Mouse (Mus musculus) heart, postnatal 36 days (tissue): ENCODE results near the gene Ddias. TPM values are rescaled to one million over a fixed set of nuclear protein-coding genes. Genes with fewer than 3 reads are reported as not detected.

ENCODE experiments used
- total RNA-seq, 2 experiments: library from RNA; stranded (reverse); gene quantifications; 2 replicates each; pipeline ENCODE4 v1.2.3; 2021

The Ddias gene
- total RNA-seq, 2 experiments from 2014 or later: 0.46 to 1.1 TPM

Other genes starting within 250 kb of the Ddias start
- 1 to 10 TPM in 1 of 2 experiments, under 1 TPM in 1; 0.89 to 1.2 TPM for gene Ankrd42, start 237.1 kb downstream of the Ddias start, total RNA-seq
- 10 to 100 TPM; 21.2 to 28.8 TPM for gene Pcf11, start 204.3 kb downstream of the Ddias start, total RNA-seq
- gene Rab30, start 132.6 kb downstream of the Ddias start, total RNA-seq: 10 to 100 TPM in 1 of 2 experiments, 1 to 10 TPM in 1; 8.8 to 24.1 TPM
- gene Prcp, start 223 bp upstream of the Ddias start, total RNA-seq: 10 to 100 TPM; 13.6 to 19.3 TPM
- gene Fam181b, start 205.6 kb upstream of the Ddias start, total RNA-seq: 1 to 10 TPM; 4.9 to 6.8 TPM